Mouse (Mus musculus) activated CD4-positive, CD25-positive, alpha-beta regulatory T cell, adult 4 months (primary cell): Measurements from ENCODE around the gene Hmbs. TPM values are rescaled to one million over a fixed set of nuclear protein-coding genes. Genes with fewer than 3 reads are reported as not detected.
"Not testable (repeated sequence)": the region's sequence is repeated elsewhere in the genome, so short reads cannot be mapped to it uniquely, and the experiment has no call there.

ENCODE experiments used
- ATAC-seq: one replicate; pipeline ENCODE4 v1.8.0; 2017
- polyA plus RNA-seq, 2 experiments: library from polyadenylated mRNA; unstranded; fragments of 100-300 nt; shearing (Covaris generic); gene quantifications; one replicate each; pipeline ENCODE4 v1.2.1; 2017

Hmbs gene
- 10 to 100 TPM; 27.6 to 33.4 TPM for polyA plus RNA-seq

- ATAC-seq: peak; percentile 94
Observed at GRCm38 (mm10) chr9:44343781-44344421, at the start of gene Hmbs. Gene Hmbs (minus strand): TSS chr9:44344228.

GRCm38 (mm10) chr9:44391466-44391865, 47.4 kb upstream of the Hmbs start:
- ATAC-seq: peak; percentile 65

- ATAC-seq: peak; percentile 61
Observed at GRCm38 (mm10) chr9:44389273-44389672, 45.2 kb upstream of the Hmbs start.

GRCm38 (mm10) chr9:44387221-44387620, 43.2 kb upstream of the Hmbs start:
- ATAC-seq: no peak

GRCm38 (mm10) chr9:44384596-44384995, 40.6 kb upstream of the Hmbs start:
- ATAC-seq: no peak

GRCm38 (mm10) chr9:44379862-44380261, 35.8 kb upstream of the Hmbs start:
- no peak for ATAC-seq

- peak; percentile 91 for ATAC-seq
Observed at GRCm38 (mm10) chr9:44379054-44379834, 35.2 kb upstream of the Hmbs start, which contains the start of gene Hyou1. Gene Hyou1 (plus strand): TSS chr9:44379490.

- ATAC-seq: peak; percentile 7
Observed at GRCm38 (mm10) chr9:44378153-44378730, 34.2 kb upstream of the Hmbs start.

GRCm38 (mm10) chr9:44377335-44377734, 33.3 kb upstream of the Hmbs start:
- not testable (repeated sequence) for ATAC-seq

GRCm38 (mm10) chr9:44376141-44376540, 32.1 kb upstream of the Hmbs start:
- no peak for ATAC-seq

GRCm38 (mm10) chr9:44373386-44373785, 29.4 kb upstream of the Hmbs start:
- ATAC-seq: no peak

- no peak for ATAC-seq
Observed at GRCm38 (mm10) chr9:44364480-44364879, 20.5 kb upstream of the Hmbs start.

- not testable (repeated sequence) for ATAC-seq
Observed at GRCm38 (mm10) chr9:44361931-44362330, 17.9 kb upstream of the Hmbs start.

GRCm38 (mm10) chr9:44361190-44361917, 17.3 kb upstream of the Hmbs start, which contains the start of gene Vps11:
Gene Vps11 (minus strand): TSS chr9:44361670.
- peak; percentile 91 for ATAC-seq

- no peak for ATAC-seq
Observed at GRCm38 (mm10) chr9:44357207-44357606, 13.2 kb upstream of the Hmbs start.

- no peak for ATAC-seq
Observed at GRCm38 (mm10) chr9:44353142-44353541, 9.1 kb upstream of the Hmbs start.

- ATAC-seq: no peak
Observed at GRCm38 (mm10) chr9:44352337-44352736, 8.3 kb upstream of the Hmbs start.

GRCm38 (mm10) chr9:44351396-44351795, 7.4 kb upstream of the Hmbs start:
- ATAC-seq: no peak

- ATAC-seq: no peak
Observed at GRCm38 (mm10) chr9:44348546-44348945, 4.5 kb upstream of the Hmbs start.

- no peak for ATAC-seq
Observed at GRCm38 (mm10) chr9:44347621-44348020, 3.6 kb upstream of the Hmbs start.

GRCm38 (mm10) chr9:44347166-44347565, 3.1 kb upstream of the Hmbs start:
- no peak for ATAC-seq

GRCm38 (mm10) chr9:44345570-44346433, 1.8 kb upstream of the Hmbs start:
- ATAC-seq: no peak
